In genomic region chr7:24850899-24851303, GRCm38 (mm10) we compare ENCODE assay signal across 9 mouse cellular contexts. TPM values are rescaled to one million over a fixed set of nuclear protein-coding genes. Genes with fewer than 3 reads are reported as not detected.
DNase-seq lines count a peak whose midpoint lies in the region; ATAC-seq and TF ChIP-seq lines count a peak whose summit lies in the region.
"Had no signal": no experiment of that assay in that cellular context is flagged by ENCODE, and none has a peak within 500 bp of the region (broad histone marks: within the 10 kb centered on the region; RNA-seq: fewer than 3 reads in every experiment).

No protein-coding gene starts in this region.

- TF ChIP-seq CTCF in lung, adult 2 months (IDR thresholded peaks at IDR 0.05; ENCODE audit: insufficient read depth, low read length): no peak

- no peak overlapping the region for H3K27ac ChIP-seq in lung, embryonic 15.5 days
- H3K27ac ChIP-seq in embryonic facial prominence, embryonic 11.5 days (replicated peaks; ENCODE audit: low read depth, low read length): no peak overlapping the region
- no peak overlapping the region for H3K27ac ChIP-seq in forebrain, embryonic 11.5 days (ENCODE audit: low read depth, low read length)

- no peak overlapping the region for H3K4me2 ChIP-seq in lung, embryonic 15.5 days
- no peak overlapping the region for H3K4me2 ChIP-seq in embryonic facial prominence, embryonic 11.5 days (ENCODE audit: low read depth, low read length)
- H3K4me2 ChIP-seq in forebrain, embryonic 11.5 days (ENCODE audit: low read depth, low read length, severe bottlenecking): no peak overlapping the region

- DNase-seq in lung, adult 2 months: no peak
- DNase-seq in Muller cell, postnatal 12 days (ENCODE audit: inconsistent ontology term): peak; percentile 53
- DNase-seq in embryonic facial prominence, embryonic 11.5 days (ENCODE audit: low spot score): peak; percentile 38
- DNase-seq in lung, postnatal 36 days: peak; percentile 32
- no peak for DNase-seq in forebrain, embryonic 11.5 days (ENCODE audit: low spot score)
- no peak for DNase-seq in left cerebral cortex, adult 8-10 months (ENCODE audit: low spot score in 2 of 2)
- no peak for DNase-seq in right cerebral cortex, postnatal 10 days (ENCODE audit: low spot score in 2 of 2)

- no peak overlapping the region for H3K4me3 ChIP-seq in lung, embryonic 15.5 days
- no peak overlapping the region for H3K4me3 ChIP-seq in lung, adult 2 months (replicated peaks; ENCODE audit: extremely low read depth, low read depth, low read length)
- no peak overlapping the region for H3K4me3 ChIP-seq in embryonic facial prominence, embryonic 11.5 days (ENCODE audit: low read depth, low read length)
- no peak overlapping the region for H3K4me3 ChIP-seq in forebrain, embryonic 11.5 days (ENCODE audit: low read depth, low read length)

- no peak overlapping the region for H3K9ac ChIP-seq in lung, embryonic 15.5 days
- H3K9ac ChIP-seq in embryonic facial prominence, embryonic 11.5 days (replicated peaks; ENCODE audit: low read length): no peak overlapping the region
- no peak overlapping the region for H3K9ac ChIP-seq in forebrain, embryonic 11.5 days (ENCODE audit: low read length)

- no peaks in the 10 kb centered on the region for H3K4me1 ChIP-seq in lung, embryonic 15.5 days
- no peaks in the 10 kb centered on the region for H3K4me1 ChIP-seq in lung, adult 2 months (ENCODE audit: control insufficient read depth, insufficient read depth, low read length)
- H3K4me1 ChIP-seq in embryonic facial prominence, embryonic 11.5 days (ENCODE audit: control insufficient read depth, insufficient read depth, low read length): no peaks in the 10 kb centered on the region
- H3K4me1 ChIP-seq in forebrain, embryonic 11.5 days (replicated peaks; ENCODE audit: control insufficient read depth, insufficient read depth, low read length): no peaks in the 10 kb centered on the region

- ATAC-seq in lung, embryonic 15.5 days (ENCODE audit: borderline replicate concordance, extremely low read depth, low FRiP score, low TSS enrichment): peak; percentile 46; the same call in 1 of the 2 replicates
- no peak for ATAC-seq in embryonic facial prominence, embryonic 11.5 days (replicated peaks; ENCODE audit: insufficient number of reproducible peaks, low FRiP score, low TSS enrichment, low read depth)
- ATAC-seq in forebrain, embryonic 11.5 days (replicated peaks; ENCODE audit: low FRiP score): no peak

- no peak for TF ChIP-seq POLR2A in lung, adult 2 months (IDR thresholded peaks at IDR 0.05; ENCODE audit: borderline replicate concordance, extremely low read depth, low read depth, low read length)

- H3K36me3 ChIP-seq in lung, embryonic 15.5 days: no peaks in the 10 kb centered on the region
- H3K36me3 ChIP-seq in embryonic facial prominence, embryonic 11.5 days (replicated peaks; ENCODE audit: control insufficient read depth, insufficient read depth, low read depth, low read length): no peaks in the 10 kb centered on the region
- H3K36me3 ChIP-seq in forebrain, embryonic 11.5 days (ENCODE audit: control insufficient read depth, insufficient read depth, low read length): no peaks in the 10 kb centered on the region

- H3K9me3 ChIP-seq in lung, embryonic 15.5 days: no peaks in the 10 kb centered on the region
- no peaks in the 10 kb centered on the region for H3K9me3 ChIP-seq in embryonic facial prominence, embryonic 11.5 days (replicated peaks; ENCODE audit: control insufficient read depth, low read length)
- no peaks in the 10 kb centered on the region for H3K9me3 ChIP-seq in forebrain, embryonic 11.5 days (ENCODE audit: control insufficient read depth, low read length)

- WGBS in lung, embryonic 15.5 days: 20% methylated on average over 6 of the region's 6 CpGs
- 22% methylated on average over 6 of the region's 6 CpGs for WGBS in lung, adult 2 months
- 40% methylated on average over 6 of the region's 6 CpGs for WGBS in embryonic facial prominence, embryonic 11.5 days
- 37% methylated on average over 6 of the region's 6 CpGs for WGBS in forebrain, embryonic 11.5 days

- H3K27me3 ChIP-seq in lung, embryonic 15.5 days: no peaks in the 10 kb centered on the region
- no peaks in the 10 kb centered on the region for H3K27me3 ChIP-seq in embryonic facial prominence, embryonic 11.5 days (ENCODE audit: control insufficient read depth, insufficient read depth, low read length)
- no peaks in the 10 kb centered on the region for H3K27me3 ChIP-seq in forebrain, embryonic 11.5 days (ENCODE audit: control insufficient read depth, insufficient read depth, low read length)

RNA-seq across cellular contexts. Expression of gene Gm9844, which starts 11.1 kb away (rescaled TPM):
- polyA plus RNA-seq in lung, embryonic 15.5 days (2015; fragmentation: Nextera tagmentation; extraction: Ambion mirVana): 14.1 and 18.4 TPM in 2 replicates
- 2.2 and 2.4 TPM in 2 replicates for polyA plus RNA-seq in lung, adult 2 months (2012; rRNA removed)
- polyA plus RNA-seq in embryonic facial prominence, embryonic 11.5 days (2014; fragmentation: Nextera tagmentation; extraction: Ambion mirVana): 20.6 and 26.5 TPM in 2 replicates
- 15.5 and 15.9 TPM in 2 replicates for polyA plus RNA-seq in forebrain, embryonic 11.5 days (2014; fragmentation: Nextera tagmentation; extraction: Ambion mirVana)
- not detected for total RNA-seq in left cerebral cortex, adult 8-10 months (2022)

RNA-seq across cellular contexts. Expression of gene Lypd4, which starts 18.8 kb away (rescaled TPM):
- polyA plus RNA-seq in lung, embryonic 15.5 days (2015; fragmentation: Nextera tagmentation; extraction: Ambion mirVana): not detected in 2 replicates
- polyA plus RNA-seq in lung, adult 2 months (2012; rRNA removed): not detected in 2 replicates
- not detected in 2 replicates for polyA plus RNA-seq in embryonic facial prominence, embryonic 11.5 days (2014; fragmentation: Nextera tagmentation; extraction: Ambion mirVana)
- not detected in 2 replicates for polyA plus RNA-seq in forebrain, embryonic 11.5 days (2014; fragmentation: Nextera tagmentation; extraction: Ambion mirVana)
- total RNA-seq in left cerebral cortex, adult 8-10 months (2022): not detected
- polyA plus RNA-seq: neural tube, embryonic 14.5 days had no signal

RNA-seq across cellular contexts. Expression of gene Dmrtc2, which starts 19.0 kb away (rescaled TPM):
- not detected in 2 replicates for polyA plus RNA-seq in lung, embryonic 15.5 days (2015; fragmentation: Nextera tagmentation; extraction: Ambion mirVana)
- polyA plus RNA-seq in lung, adult 2 months (2012; rRNA removed): not detected in 2 replicates
- polyA plus RNA-seq in embryonic facial prominence, embryonic 11.5 days (2014; fragmentation: Nextera tagmentation; extraction: Ambion mirVana): not detected in 2 replicates
- not detected in 2 replicates for polyA plus RNA-seq in forebrain, embryonic 11.5 days (2014; fragmentation: Nextera tagmentation; extraction: Ambion mirVana)
- not detected for total RNA-seq in left cerebral cortex, adult 8-10 months (2022)
- polyA plus RNA-seq: neural tube, embryonic 14.5 days had no signal

RNA-seq across cellular contexts. Expression of gene Rps19, which starts 33.3 kb away (rescaled TPM):
- 2,408 and 2,762 TPM in 2 replicates for polyA plus RNA-seq in lung, embryonic 15.5 days (2015; fragmentation: Nextera tagmentation; extraction: Ambion mirVana)
- 429 and 452 TPM in 2 replicates for polyA plus RNA-seq in lung, adult 2 months (2012; rRNA removed)
- polyA plus RNA-seq in embryonic facial prominence, embryonic 11.5 days (2014; fragmentation: Nextera tagmentation; extraction: Ambion mirVana): 2,121 and 2,269 TPM in 2 replicates
- polyA plus RNA-seq in forebrain, embryonic 11.5 days (2014; fragmentation: Nextera tagmentation; extraction: Ambion mirVana): 1,722 and 1,731 TPM in 2 replicates
- 100 to 1,000 TPM; 577 to 601 (median 592) TPM for total RNA-seq in left cerebral cortex, adult 8-10 months (2022)

RNA-seq across cellular contexts. Expression of gene Cd79a, which starts 46.3 kb away (rescaled TPM):
- 0.25 and 0.52 TPM in 2 replicates for polyA plus RNA-seq in lung, embryonic 15.5 days (2015; fragmentation: Nextera tagmentation; extraction: Ambion mirVana)
- 49.6 and 61.7 TPM in 2 replicates for polyA plus RNA-seq in lung, adult 2 months (2012; rRNA removed)
- 0.20 and 0.28 TPM in 2 replicates for polyA plus RNA-seq in embryonic facial prominence, embryonic 11.5 days (2014; fragmentation: Nextera tagmentation; extraction: Ambion mirVana)
- polyA plus RNA-seq in forebrain, embryonic 11.5 days (2014; fragmentation: Nextera tagmentation; extraction: Ambion mirVana): 0.31 and 0.37 TPM in 2 replicates
- under 1 TPM; 0.33 to 0.74 (median 0.53) TPM for total RNA-seq in left cerebral cortex, adult 8-10 months (2022)

Comparison
In these comparisons a context has a peak if more than half of its experiments do, and no peak if none do; other contexts are left out.
1. DNase-seq: peak in Muller cell, postnatal 12 days (single experiment), embryonic facial prominence, embryonic 11.5 days (single experiment) and lung, postnatal 36 days (single experiment); none in lung, adult 2 months (single experiment), forebrain, embryonic 11.5 days (single experiment), left cerebral cortex, adult 8-10 months (0 of 2) and right cerebral cortex, postnatal 10 days (0 of 2).